Mouse (Mus musculus) lung, postnatal 10 days (tissue): ENCODE data around the gene Map3k14.

ENCODE experiments used
- DNase-seq: peaks from one replicate; pipeline ENCODE4 v3.0.0; 2021

Gene Map3k14

DNA sequence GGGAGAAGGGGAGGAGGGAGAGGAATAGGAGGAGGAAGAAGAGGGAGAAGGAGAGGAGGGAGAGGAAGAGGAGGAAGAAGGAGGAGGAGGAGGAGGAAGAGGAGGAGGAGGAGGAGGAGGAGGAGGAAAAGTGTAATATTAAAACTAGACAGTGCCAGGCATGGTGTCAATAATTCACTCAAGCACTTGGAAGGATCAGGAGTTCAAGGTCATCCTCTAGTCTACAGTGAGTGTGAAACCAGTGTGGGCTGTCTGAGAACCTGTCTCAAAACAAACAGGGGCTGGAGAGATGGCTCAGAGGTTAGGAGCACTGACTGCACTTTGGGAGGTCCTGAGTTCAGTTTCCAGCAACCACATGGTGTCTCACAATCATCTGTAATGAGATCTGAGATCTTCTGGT, 64.9 kb downstream of the Map3k14 start:
- no peak for DNase-seq

GRCm38 (mm10) chr11:103201664-103202063, 65.6 kb downstream of the Map3k14 start:
- peak; percentile 51 for DNase-seq

DNA sequence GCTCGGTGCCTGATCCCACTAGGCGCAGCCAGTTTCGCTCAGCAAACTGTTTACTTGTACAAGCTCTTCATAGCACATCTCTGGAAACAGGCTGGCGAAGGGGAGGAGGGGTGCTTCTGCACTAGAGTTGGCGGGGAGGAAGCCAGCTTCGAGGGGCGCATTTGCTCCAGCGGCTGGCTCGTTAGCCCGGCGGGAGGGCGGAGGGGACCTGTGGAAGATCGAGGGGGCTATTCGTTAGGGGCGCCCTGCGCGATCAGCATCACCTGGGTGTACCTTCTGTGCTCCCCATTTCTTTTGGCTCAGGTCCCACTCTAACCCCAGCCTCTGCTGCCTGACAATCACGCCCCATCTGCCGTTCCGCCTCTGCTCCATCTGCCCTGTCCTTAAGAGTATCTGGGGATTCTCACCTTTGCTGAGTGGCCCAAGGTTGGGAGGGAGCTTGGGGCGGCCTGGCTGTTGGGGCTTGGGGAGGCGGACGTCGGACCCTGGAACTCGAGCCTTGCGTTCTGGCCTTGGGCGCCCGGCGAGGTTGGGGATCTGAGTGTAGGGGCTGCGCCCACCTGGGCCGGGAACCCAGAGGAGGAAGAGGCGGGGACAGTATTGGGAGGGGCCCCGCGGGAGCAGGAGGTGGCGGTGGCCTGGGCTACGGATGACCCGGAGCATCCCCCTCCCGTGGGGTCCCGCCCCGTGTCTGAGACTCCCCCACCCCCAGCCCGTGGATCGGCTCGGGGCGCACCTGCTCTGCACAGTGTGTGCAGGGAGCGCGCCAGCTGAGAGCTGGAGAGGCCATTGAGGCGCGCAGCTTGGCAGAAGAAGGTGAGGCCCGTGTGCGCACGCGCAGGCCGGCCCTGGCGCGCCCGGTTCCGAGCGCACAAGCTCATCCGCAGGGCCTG, 68.1 kb downstream of the Map3k14 start:
- peak; percentile 52 for DNase-seq

GRCm38 (mm10) chr11:103198339-103198738, 68.9 kb downstream of the Map3k14 start:
- DNase-seq = no peak

- DNase-seq = no peak
Measured at GRCm38 (mm10) chr11:103197340-103197739, 69.9 kb downstream of the Map3k14 start.

GRCm38 (mm10) chr11:103195656-103196055, 71.6 kb downstream of the Map3k14 start:
- DNase-seq = no peak

GRCm38 (mm10) chr11:103195236-103195635, 72.0 kb downstream of the Map3k14 start:
- no peak for DNase-seq

- DNase-seq = no peak
Measured at GRCm38 (mm10) chr11:103193825-103194168, 73.5 kb downstream of the Map3k14 start.

DNA sequence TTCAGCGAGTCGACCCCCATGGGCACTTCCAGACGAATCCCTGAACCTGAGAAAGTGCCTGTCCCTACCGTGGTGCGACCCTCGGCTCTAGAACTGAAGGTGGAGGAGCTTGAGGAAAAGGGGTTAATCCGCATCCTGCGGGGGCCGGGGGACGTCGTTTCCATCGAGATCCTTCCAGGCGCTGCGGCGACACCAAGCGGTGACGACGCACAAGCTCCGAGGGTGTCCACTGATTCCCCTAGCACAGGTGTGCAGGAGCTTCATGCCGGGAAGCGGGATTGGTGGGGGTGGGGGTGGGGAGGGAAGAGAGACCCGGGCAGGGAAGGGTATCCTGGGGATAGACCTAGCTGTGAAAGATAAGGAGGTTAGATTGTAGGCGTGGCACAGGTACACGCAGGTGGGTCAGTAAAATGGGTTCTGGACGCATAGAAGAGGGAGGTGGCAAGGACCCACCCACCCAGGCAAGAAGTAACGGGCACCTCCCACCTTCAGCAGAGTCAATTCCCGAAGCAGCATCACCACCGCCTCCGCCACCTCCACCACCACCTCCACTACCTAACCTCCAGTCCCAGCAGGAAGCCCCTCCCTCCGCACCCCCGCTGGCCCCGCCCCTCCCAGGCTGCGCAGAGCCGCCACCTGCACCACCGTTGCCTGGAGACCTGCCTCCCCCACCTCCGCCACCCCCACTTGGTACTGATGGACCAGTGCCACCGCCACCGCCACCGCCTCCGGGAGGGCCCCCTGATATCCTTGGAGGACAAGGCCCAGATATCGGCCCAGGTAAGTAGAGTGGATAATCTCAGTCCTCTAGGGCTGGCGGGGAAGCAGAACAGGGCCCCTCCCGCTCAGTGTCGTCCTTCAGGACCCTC, 74.1 kb downstream of the Map3k14 start:
- peak; percentile 34 for DNase-seq

- DNase-seq = no peak
Measured at GRCm38 (mm10) chr11:103192230-103192955, 74.9 kb downstream of the Map3k14 start.

DNA sequence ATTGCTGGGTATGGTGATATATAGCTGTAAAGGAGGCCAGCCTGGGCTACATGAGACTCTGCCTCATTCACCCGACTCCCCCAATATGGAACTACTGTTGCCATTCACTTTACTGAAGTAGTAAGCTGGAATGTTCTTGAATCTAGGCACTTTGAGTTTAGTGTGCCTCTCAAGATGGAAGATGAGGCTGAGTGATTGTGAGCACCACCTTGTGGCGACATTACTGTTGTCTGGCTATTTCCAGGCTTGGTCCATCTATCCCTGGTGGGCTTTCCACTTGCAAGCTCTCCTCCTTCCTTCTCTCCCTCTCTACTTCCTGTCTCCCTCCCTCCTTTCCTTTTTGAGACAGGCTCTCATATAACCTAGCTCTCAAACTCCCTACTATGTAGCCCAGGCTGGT, 82.4 kb downstream of the Map3k14 start:
- peak; percentile 73 for DNase-seq

GRCm38 (mm10) chr11:103181911-103182310, 85.4 kb downstream of the Map3k14 start:
- no peak for DNase-seq

- DNase-seq = no peak
Measured at GRCm38 (mm10) chr11:103181349-103181748, 85.9 kb downstream of the Map3k14 start.

DNA sequence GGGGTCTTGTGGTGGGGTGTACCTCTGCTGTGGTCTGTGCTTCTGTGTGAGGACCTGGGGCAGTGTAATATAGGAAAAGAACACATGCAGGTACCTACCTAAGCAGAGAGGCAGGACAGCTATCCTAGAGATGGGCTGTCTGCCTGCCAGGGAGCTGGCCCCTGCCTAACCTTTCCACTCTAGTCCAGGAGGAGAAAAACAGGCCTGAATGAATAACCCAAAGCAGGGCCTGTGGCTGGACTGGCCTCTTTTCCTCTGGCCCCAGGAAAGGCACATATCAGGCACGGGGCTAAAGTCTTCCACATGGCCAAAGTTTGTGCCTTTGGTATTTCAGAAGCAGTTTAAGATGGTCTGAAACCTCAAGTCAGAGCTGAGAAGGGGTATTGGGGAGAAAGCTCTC, 86.8 kb downstream of the Map3k14 start:
- no peak for DNase-seq

- DNase-seq = no peak
Measured at GRCm38 (mm10) chr11:103178748-103179147, 88.5 kb downstream of the Map3k14 start.

DNA sequence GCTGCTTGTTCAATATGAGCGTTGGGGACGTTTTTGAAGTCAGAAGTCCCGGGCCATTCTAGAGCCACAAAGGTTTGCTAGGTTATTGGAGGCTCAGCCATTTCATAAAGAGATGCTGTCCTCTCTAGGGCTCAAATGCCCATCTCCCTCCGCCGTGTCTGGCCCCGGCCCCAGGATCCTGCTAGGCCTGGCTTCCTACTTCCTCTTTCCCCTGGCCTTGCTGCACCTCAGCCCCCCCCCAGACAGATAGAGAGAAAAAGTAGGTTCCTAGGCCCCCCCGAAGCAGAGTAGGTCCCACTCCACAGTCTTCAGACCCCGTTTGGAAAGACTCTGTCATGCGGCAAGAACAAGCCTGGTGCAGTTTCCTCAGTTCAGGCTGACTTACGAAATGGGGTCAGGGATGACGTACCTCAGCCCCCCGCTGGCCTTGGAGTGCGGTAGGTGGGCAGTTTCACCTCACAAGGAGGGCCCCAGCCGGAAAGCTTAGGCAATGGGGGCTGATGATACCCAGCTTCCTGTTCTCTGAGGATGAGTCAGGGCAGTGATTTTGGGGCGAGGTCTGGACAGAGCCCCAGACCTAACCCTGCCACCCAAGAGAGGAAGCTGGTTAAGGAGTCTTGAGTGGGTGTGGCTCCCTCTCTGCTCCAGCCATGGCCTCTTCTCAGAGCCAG, 89.3 kb downstream of the Map3k14 start:
- peak; percentile 22 for DNase-seq

DNA sequence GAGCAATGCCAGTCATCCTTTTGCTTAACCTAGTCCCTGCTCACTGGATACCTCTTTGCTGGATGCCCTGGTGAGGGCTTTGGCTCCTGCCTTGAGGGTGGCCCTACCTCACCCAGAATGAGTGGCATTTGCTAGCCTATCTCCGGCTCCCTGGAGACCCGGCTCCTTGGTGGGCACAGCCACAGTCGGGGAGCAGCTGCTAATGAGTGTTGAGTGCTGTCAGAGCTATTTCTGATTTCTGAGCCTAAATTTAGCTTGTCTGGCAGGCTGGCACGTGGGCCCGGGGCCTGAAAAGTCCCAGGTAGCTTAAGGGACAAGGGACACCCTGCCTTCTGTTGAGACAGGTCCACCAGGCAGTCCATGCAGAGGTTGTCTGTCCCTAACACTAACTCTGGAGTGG, 90.1 kb downstream of the Map3k14 start:
- no peak for DNase-seq

- no peak for DNase-seq
Measured at GRCm38 (mm10) chr11:103176510-103176909, 90.8 kb downstream of the Map3k14 start.

DNA sequence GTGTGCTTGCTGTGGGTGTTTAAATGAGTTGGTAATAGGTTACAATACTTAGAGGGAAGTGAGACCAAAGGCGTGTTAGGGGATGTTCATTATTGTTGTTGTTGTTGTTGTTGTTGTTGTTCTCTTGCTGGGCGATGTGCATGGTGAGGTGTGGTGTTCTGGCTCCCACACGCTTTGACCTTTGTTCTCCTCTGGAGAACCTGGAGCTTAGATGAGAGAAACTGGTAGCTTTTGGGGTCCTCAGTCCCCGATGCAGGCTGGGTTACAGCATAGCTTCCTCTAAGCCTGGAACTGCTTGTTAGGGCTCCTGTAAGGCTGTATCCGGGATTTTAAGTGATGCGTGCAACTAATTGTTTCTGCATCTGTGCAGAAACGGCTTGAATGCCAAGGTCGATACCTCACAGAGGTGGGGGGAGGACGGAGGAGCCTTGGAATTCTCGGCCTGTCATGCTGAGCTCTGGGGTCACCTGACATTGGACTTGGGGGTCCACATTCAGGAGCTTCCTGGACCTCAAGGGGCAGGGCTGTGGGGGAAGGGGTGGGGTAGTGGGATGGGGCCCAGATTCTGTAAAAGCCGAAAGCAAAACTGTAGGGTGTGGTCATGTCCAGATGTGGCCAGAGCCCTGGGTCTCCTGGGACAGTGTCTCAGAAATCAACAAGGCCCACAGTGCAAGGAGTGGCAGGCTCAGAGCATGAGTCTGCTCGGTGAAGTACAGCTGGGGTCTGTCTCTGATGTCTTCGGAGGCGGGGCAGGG, 91.4 kb downstream of the Map3k14 start:
- no peak for DNase-seq

DNA sequence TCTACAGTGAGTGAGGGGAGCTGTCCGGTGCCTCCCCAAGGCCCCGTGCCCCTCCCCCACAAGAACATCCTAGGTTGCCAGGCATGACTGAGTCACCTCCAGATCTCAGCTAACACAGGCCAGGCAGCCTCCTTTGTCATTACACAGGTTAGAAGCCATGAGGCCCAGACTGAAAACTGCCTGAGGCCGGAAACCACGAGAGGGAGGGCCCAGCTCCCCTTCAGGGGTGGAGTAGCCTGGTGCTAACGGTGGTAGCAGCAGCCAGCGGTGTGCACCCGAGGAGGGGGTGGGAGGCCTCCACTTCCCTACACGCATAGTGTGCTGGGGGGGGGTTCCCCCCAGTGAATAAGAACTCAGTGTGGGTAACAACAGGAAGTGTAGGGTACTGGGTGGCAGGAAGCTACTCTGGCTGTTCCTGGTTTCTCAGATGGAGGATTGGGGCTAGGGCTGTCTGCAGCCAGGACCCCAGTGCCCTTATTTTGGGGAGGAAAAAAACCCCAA, 92.3 kb downstream of the Map3k14 start:
- peak; percentile 60 for DNase-seq

DNA sequence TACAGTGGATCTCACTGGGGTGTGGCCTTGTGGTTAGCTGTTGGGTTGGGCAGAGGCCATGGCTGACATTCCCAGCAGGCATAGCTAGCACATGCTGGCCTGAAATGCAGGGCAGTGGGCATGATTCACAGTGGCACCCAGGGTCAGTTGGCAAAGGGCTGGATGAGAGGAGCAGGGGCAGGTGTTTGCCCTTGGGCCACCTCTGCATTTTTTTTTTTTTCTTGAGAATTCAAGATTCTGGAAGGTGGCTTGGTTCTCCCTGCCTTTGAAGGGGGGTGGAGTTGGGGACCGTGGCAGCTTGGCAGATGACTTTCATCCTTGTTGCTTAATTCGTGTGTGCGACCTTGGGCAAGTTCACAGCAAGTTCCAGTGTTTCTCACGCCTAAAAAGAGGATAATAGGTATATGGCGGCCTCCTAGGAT, 92.8 kb downstream of the Map3k14 start:
- no peak for DNase-seq
